Mouse (Mus musculus): ENCODE results near the gene Pmis2. TPM values are rescaled to one million over a fixed set of nuclear protein-coding genes. Genes with fewer than 3 reads are reported as not detected.

Pmis2 gene
- polyA plus RNA-seq (2021; fragmentation: Nextera tagmentation): not detected in 2 replicates
- long read RNA-seq, experiment 1: 0 reads
- long read RNA-seq, experiment 2: 0 reads

GRCm38 (mm10) chr7:30671480-30671879 is at the start of gene Pmis2:
Gene Pmis2 (minus strand): TSS chr7:30671605.

GRCm38 (mm10) chr7:30711942-30712341 is 40.5 kb upstream of the Pmis2 start, which contains the start of gene Atp4a:
Gene Atp4a (plus strand): TSS chr7:30712209.

GRCm38 (mm10) chr7:30698589-30698988 is 27.2 kb upstream of the Pmis2 start, which contains the start of gene 2200002J24Rik:
Gene 2200002J24Rik (plus strand): TSS chr7:30698926.

GRCm38 (mm10) chr7:30664529-30665200 is 6.7 kb downstream of the Pmis2 start, which contains the start of gene Haus5:
Gene Haus5 (minus strand): TSS chr7:30664994.

GRCm38 (mm10) chr7:30649591-30650540 is 21.5 kb downstream of the Pmis2 start, which contains the start of gene Rbm42:
Gene Rbm42 (minus strand): TSS chr7:30650317.

GRCm38 (mm10) chr7:30635752-30636151 is 35.7 kb downstream of the Pmis2 start, which contains the start of gene Etv2:
Gene Etv2 (minus strand): TSS chr7:30635852.

GRCm38 (mm10) chr7:30625530-30626384 is 45.6 kb downstream of the Pmis2 start, which contains the start of gene Cox6b1:
Gene Cox6b1 (minus strand): TSS chr7:30626151.

Other genes starting within 250 kb of the Pmis2 start
- 0.63 and 0.77 TPM in 2 replicates for gene Nfkbid, start 249.9 kb downstream of the Pmis2 start, polyA plus RNA-seq (2021; fragmentation: Nextera tagmentation)
- gene Aplp1, start 226.1 kb downstream of the Pmis2 start, polyA plus RNA-seq (2021; fragmentation: Nextera tagmentation): 261 and 1,018 TPM in 2 replicates
- gene Kirrel2, start 213.9 kb downstream of the Pmis2 start, polyA plus RNA-seq (2021; fragmentation: Nextera tagmentation): 2.8 and 3.5 TPM in 2 replicates
- gene Nphs1, start 213.3 kb downstream of the Pmis2 start, polyA plus RNA-seq (2021; fragmentation: Nextera tagmentation): 0.39 and 0.83 TPM in 2 replicates
- not detected in 2 replicates for gene Prodh2, start 178.0 kb downstream of the Pmis2 start, polyA plus RNA-seq (2021; fragmentation: Nextera tagmentation)
- gene Arhgap33, start 136.5 kb downstream of the Pmis2 start, polyA plus RNA-seq (2021; fragmentation: Nextera tagmentation): 42.0 and 69.4 TPM in 2 replicates
- 4.9 and 7.6 TPM in 2 replicates for gene Hspb6, start 119.4 kb downstream of the Pmis2 start, polyA plus RNA-seq (2021; fragmentation: Nextera tagmentation)
- 0.69 and 2.1 TPM in 2 replicates for gene Proser3, start 119.3 kb downstream of the Pmis2 start, polyA plus RNA-seq (2021; fragmentation: Nextera tagmentation)
- 54.8 and 66.6 TPM in 2 replicates for gene Lin37, start 111.8 kb downstream of the Pmis2 start, polyA plus RNA-seq (2021; fragmentation: Nextera tagmentation)
- gene U2af1l4, start 108.3 kb downstream of the Pmis2 start, polyA plus RNA-seq (2021; fragmentation: Nextera tagmentation): 108 and 133 TPM in 2 replicates
- gene Gm49396, start 108.3 kb downstream of the Pmis2 start, polyA plus RNA-seq (2021; fragmentation: Nextera tagmentation): 0.67 and 0.75 TPM in 2 replicates
- gene Psenen, start 108.0 kb downstream of the Pmis2 start, polyA plus RNA-seq (2021; fragmentation: Nextera tagmentation): 187 and 210 TPM in 2 replicates
- gene Igflr1, start 106.2 kb downstream of the Pmis2 start, polyA plus RNA-seq (2021; fragmentation: Nextera tagmentation): 0.55 and 1.2 TPM in 2 replicates
- 2.0 and 3.6 TPM in 2 replicates for gene Kmt2b, start 82.9 kb downstream of the Pmis2 start, polyA plus RNA-seq (2021; fragmentation: Nextera tagmentation)
- 0.36 TPM in 1 of 2 replicates, not detected in the other for gene Zbtb32, start 72.7 kb downstream of the Pmis2 start, polyA plus RNA-seq (2021; fragmentation: Nextera tagmentation)
- gene Upk1a, start 58.8 kb downstream of the Pmis2 start, polyA plus RNA-seq (2021; fragmentation: Nextera tagmentation): 0.13 and 0.23 TPM in 2 replicates
- 2,467 and 2,532 TPM in 2 replicates for gene Cox6b1, start 45.5 kb downstream of the Pmis2 start, polyA plus RNA-seq (2021; fragmentation: Nextera tagmentation)
- gene Etv2, start 35.8 kb downstream of the Pmis2 start, polyA plus RNA-seq (2021; fragmentation: Nextera tagmentation): not detected in 2 replicates
- gene Rbm42, start 21.3 kb downstream of the Pmis2 start, polyA plus RNA-seq (2021; fragmentation: Nextera tagmentation): 112 and 122 TPM in 2 replicates
- gene Haus5, start 6.6 kb downstream of the Pmis2 start, polyA plus RNA-seq (2021; fragmentation: Nextera tagmentation): 3.6 and 4.0 TPM in 2 replicates
- not detected in 2 replicates for gene 2200002J24Rik, start 27.3 kb upstream of the Pmis2 start, polyA plus RNA-seq (2021; fragmentation: Nextera tagmentation)
- 0.55 and 0.83 TPM in 2 replicates for gene Atp4a, start 40.6 kb upstream of the Pmis2 start, polyA plus RNA-seq (2021; fragmentation: Nextera tagmentation)
- 172 and 228 TPM in 2 replicates for gene Tmem147, start 57.9 kb upstream of the Pmis2 start, polyA plus RNA-seq (2021; fragmentation: Nextera tagmentation)
- not detected in 2 replicates for gene Gapdhs, start 72.1 kb upstream of the Pmis2 start, polyA plus RNA-seq (2021; fragmentation: Nextera tagmentation)
- gene Sbsn, start 79.9 kb upstream of the Pmis2 start, polyA plus RNA-seq (2021; fragmentation: Nextera tagmentation): 7.3 and 9.5 TPM in 2 replicates
- gene Dmkn, start 92.2 kb upstream of the Pmis2 start, polyA plus RNA-seq (2021; fragmentation: Nextera tagmentation): 11.7 and 12.6 TPM in 2 replicates
- not detected in 2 replicates for gene Krtdap, start 116.3 kb upstream of the Pmis2 start, polyA plus RNA-seq (2021; fragmentation: Nextera tagmentation)
- not detected in 2 replicates for gene Ffar2, start 152.2 kb upstream of the Pmis2 start, polyA plus RNA-seq (2021; fragmentation: Nextera tagmentation)
- gene Ffar3, start 184.6 kb upstream of the Pmis2 start, polyA plus RNA-seq (2021; fragmentation: Nextera tagmentation): 0.06 and 0.16 TPM in 2 replicates
- not detected in 2 replicates for gene Ffar1, start 190.0 kb upstream of the Pmis2 start, polyA plus RNA-seq (2021; fragmentation: Nextera tagmentation)
- gene Cd22, start 208.7 kb upstream of the Pmis2 start, polyA plus RNA-seq (2021; fragmentation: Nextera tagmentation): 0.15 and 0.19 TPM in 2 replicates
- gene Mag, start 243.3 kb upstream of the Pmis2 start, polyA plus RNA-seq (2021; fragmentation: Nextera tagmentation): 79.4 and 86.1 TPM in 2 replicates